Mouse (Mus musculus): ENCODE results near the gene Lrrc74a. TPM values are rescaled to one million over a fixed set of nuclear protein-coding genes. Genes with fewer than 3 reads are reported as not detected.

Gene Lrrc74a
- polyA plus RNA-seq, 1 experiment from 2014 or later: not detected

GRCm38 (mm10) chr12:86693389-86693788 is 40.8 kb upstream of the Lrrc74a start:
- no peak overlapping the region for H3K27ac ChIP-seq (ENCODE audit: low read length)
- ATAC-seq: no peak
- H3K4me2 ChIP-seq (ENCODE audit: low read depth, low read length): no peak overlapping the region

GRCm38 (mm10) chr12:86694441-86694840 is 39.7 kb upstream of the Lrrc74a start:
- Histone ChIP-seq H3K27me3 (replicated peaks; ENCODE audit: control insufficient read depth, insufficient read depth, low read length) (no peaks in the 10 kb centered on the region), H3K4me1 (ENCODE audit: control insufficient read depth, insufficient read depth, low read length) (no peaks in the 10 kb centered on the region), H3K9me3 (ENCODE audit: control insufficient read depth, low read length) (no peaks in the 10 kb centered on the region), H3K27ac (ENCODE audit: low read length) (no peak overlapping the region), H3K9ac (ENCODE audit: low read depth, low read length) (no peak overlapping the region), H3K4me2 (ENCODE audit: low read depth, low read length) (no peak overlapping the region), H3K36me3 (ENCODE audit: control insufficient read depth, insufficient read depth, low read length) (no peaks in the 10 kb centered on the region), H3K4me3 (ENCODE audit: low read length) (no peak overlapping the region)
- 88% methylated on average over 1 of the region's 1 CpGs for WGBS
- ATAC-seq: no peak

More at GRCm38 (mm10) chr12:86693389-86693788, 40.8 kb upstream of the Lrrc74a start:
- no peak overlapping the region for H3K4me3 ChIP-seq (ENCODE audit: low read length)
- no peaks in the 10 kb centered on the region for H3K9me3 ChIP-seq (ENCODE audit: control insufficient read depth, low read length)
- no peak overlapping the region for H3K9ac ChIP-seq (ENCODE audit: low read depth, low read length)
- H3K27me3 ChIP-seq (replicated peaks; ENCODE audit: control insufficient read depth, insufficient read depth, low read length): no peaks in the 10 kb centered on the region
- H3K4me1 ChIP-seq (ENCODE audit: control insufficient read depth, insufficient read depth, low read length): no peaks in the 10 kb centered on the region
- no peaks in the 10 kb centered on the region for H3K36me3 ChIP-seq (ENCODE audit: control insufficient read depth, insufficient read depth, low read length)

GRCm38 (mm10) chr12:86697996-86698395 is 36.2 kb upstream of the Lrrc74a start:
- 56% methylated on average over 2 of the region's 2 CpGs for WGBS
- Histone ChIP-seq H3K27ac (ENCODE audit: low read length) (no peak overlapping the region), H3K9ac (ENCODE audit: low read depth, low read length) (no peak overlapping the region), H3K27me3 (replicated peaks; ENCODE audit: control insufficient read depth, insufficient read depth, low read length) (no peaks in the 10 kb centered on the region), H3K9me3 (ENCODE audit: control insufficient read depth, low read length) (no peaks in the 10 kb centered on the region), H3K4me3 (ENCODE audit: low read length) (no peak overlapping the region), H3K4me1 (ENCODE audit: control insufficient read depth, insufficient read depth, low read length) (peaks cover 4% of the 10 kb centered on the region; the same call in 1 of the 2 replicates), H3K36me3 (ENCODE audit: control insufficient read depth, insufficient read depth, low read length) (no peaks in the 10 kb centered on the region), H3K4me2 (ENCODE audit: low read depth, low read length) (no peak overlapping the region)
- ATAC-seq: no peak

- Histone ChIP-seq H3K4me2 (ENCODE audit: low read depth, low read length) (no peak overlapping the region), H3K4me1 (ENCODE audit: control insufficient read depth, insufficient read depth, low read length) (peaks cover 4% of the 10 kb centered on the region; the same call in 1 of the 2 replicates), H3K27ac (ENCODE audit: low read length) (no peak overlapping the region), H3K27me3 (replicated peaks; ENCODE audit: control insufficient read depth, insufficient read depth, low read length) (no peaks in the 10 kb centered on the region), H3K9me3 (ENCODE audit: control insufficient read depth, low read length) (no peaks in the 10 kb centered on the region), H3K36me3 (ENCODE audit: control insufficient read depth, insufficient read depth, low read length) (no peaks in the 10 kb centered on the region), H3K4me3 (ENCODE audit: low read length) (no peak overlapping the region), H3K9ac (ENCODE audit: low read depth, low read length) (no peak overlapping the region)
- no peak for ATAC-seq
Measured at GRCm38 (mm10) chr12:86698537-86698936, 35.6 kb upstream of the Lrrc74a start.

- H3K4me1 ChIP-seq (ENCODE audit: control insufficient read depth, insufficient read depth, low read length): peaks cover 4% of the 10 kb centered on the region; the same call in 1 of the 2 replicates
- WGBS: 37% methylated on average over 19 of the region's 19 CpGs
- H3K27ac ChIP-seq (ENCODE audit: low read length): no peak overlapping the region
- ATAC-seq: no peak
- H3K27me3 ChIP-seq (replicated peaks; ENCODE audit: control insufficient read depth, insufficient read depth, low read length): no peaks in the 10 kb centered on the region
- no peaks in the 10 kb centered on the region for H3K36me3 ChIP-seq (ENCODE audit: control insufficient read depth, insufficient read depth, low read length)
- no peaks in the 10 kb centered on the region for H3K9me3 ChIP-seq (ENCODE audit: control insufficient read depth, low read length)
- no peak overlapping the region for H3K4me3 ChIP-seq (ENCODE audit: low read length)
- no peak overlapping the region for H3K4me2 ChIP-seq (ENCODE audit: low read depth, low read length)
- H3K9ac ChIP-seq (ENCODE audit: low read depth, low read length): no peak overlapping the region
Measured at GRCm38 (mm10) chr12:86699965-86700926, 33.9 kb upstream of the Lrrc74a start.

- 80% methylated on average over 4 of the region's 4 CpGs for WGBS
- H3K27me3 ChIP-seq (replicated peaks; ENCODE audit: control insufficient read depth, insufficient read depth, low read length): no peaks in the 10 kb centered on the region
- no peaks in the 10 kb centered on the region for H3K9me3 ChIP-seq (ENCODE audit: control insufficient read depth, low read length)
- H3K36me3 ChIP-seq (ENCODE audit: control insufficient read depth, insufficient read depth, low read length): no peaks in the 10 kb centered on the region
- no peak overlapping the region for H3K4me2 ChIP-seq (ENCODE audit: low read depth, low read length)
- ATAC-seq: no peak
- H3K9ac ChIP-seq (ENCODE audit: low read depth, low read length): no peak overlapping the region
- H3K4me3 ChIP-seq (ENCODE audit: low read length): no peak overlapping the region
- H3K27ac ChIP-seq (ENCODE audit: low read length): no peak overlapping the region
- peaks cover 4% of the 10 kb centered on the region; the same call in 1 of the 2 replicates for H3K4me1 ChIP-seq (ENCODE audit: control insufficient read depth, insufficient read depth, low read length)
Measured at GRCm38 (mm10) chr12:86700927-86701310, 33.2 kb upstream of the Lrrc74a start.

- H3K36me3 ChIP-seq (ENCODE audit: control insufficient read depth, insufficient read depth, low read length): no peaks in the 10 kb centered on the region
- H3K4me3 ChIP-seq (ENCODE audit: low read length): no peak overlapping the region
- H3K4me1 ChIP-seq (ENCODE audit: control insufficient read depth, insufficient read depth, low read length): peaks cover 4% of the 10 kb centered on the region; the same call in 1 of the 2 replicates
- 89% methylated on average over 4 of the region's 4 CpGs for WGBS
- ATAC-seq: no peak
- no peak overlapping the region for H3K4me2 ChIP-seq (ENCODE audit: low read depth, low read length)
- no peaks in the 10 kb centered on the region for H3K27me3 ChIP-seq (replicated peaks; ENCODE audit: control insufficient read depth, insufficient read depth, low read length)
- no peaks in the 10 kb centered on the region for H3K9me3 ChIP-seq (ENCODE audit: control insufficient read depth, low read length)
- no peak overlapping the region for H3K9ac ChIP-seq (ENCODE audit: low read depth, low read length)
- H3K27ac ChIP-seq (ENCODE audit: low read length): no peak overlapping the region
Measured at GRCm38 (mm10) chr12:86701491-86701890, 32.7 kb upstream of the Lrrc74a start.

GRCm38 (mm10) chr12:86702690-86703089 is 31.5 kb upstream of the Lrrc74a start:
- no peak overlapping the region for H3K27ac ChIP-seq (ENCODE audit: low read length)
- no peaks in the 10 kb centered on the region for H3K36me3 ChIP-seq (ENCODE audit: control insufficient read depth, insufficient read depth, low read length)
- H3K27me3 ChIP-seq (replicated peaks; ENCODE audit: control insufficient read depth, insufficient read depth, low read length): no peaks in the 10 kb centered on the region
- ATAC-seq: no peak
- H3K9ac ChIP-seq (ENCODE audit: low read depth, low read length): no peak overlapping the region
- H3K4me1 ChIP-seq (ENCODE audit: control insufficient read depth, insufficient read depth, low read length): peaks cover 4% of the 10 kb centered on the region; the same call in 1 of the 2 replicates
- no peak overlapping the region for H3K4me3 ChIP-seq (ENCODE audit: low read length)
- 88% methylated on average over 3 of the region's 3 CpGs for WGBS
- H3K4me2 ChIP-seq (ENCODE audit: low read depth, low read length): no peak overlapping the region
- no peaks in the 10 kb centered on the region for H3K9me3 ChIP-seq (ENCODE audit: control insufficient read depth, low read length)

- WGBS: 89% methylated on average over 5 of the region's 5 CpGs
- ATAC-seq: no peak
- H3K9me3 ChIP-seq (ENCODE audit: control insufficient read depth, low read length): no peaks in the 10 kb centered on the region
- H3K27me3 ChIP-seq (replicated peaks; ENCODE audit: control insufficient read depth, insufficient read depth, low read length): no peaks in the 10 kb centered on the region
- no peaks in the 10 kb centered on the region for H3K4me1 ChIP-seq (ENCODE audit: control insufficient read depth, insufficient read depth, low read length)
- H3K36me3 ChIP-seq (ENCODE audit: control insufficient read depth, insufficient read depth, low read length): no peaks in the 10 kb centered on the region
- no peak overlapping the region for H3K4me3 ChIP-seq (ENCODE audit: low read length)
- H3K9ac ChIP-seq (ENCODE audit: low read depth, low read length): no peak overlapping the region
- H3K27ac ChIP-seq (ENCODE audit: low read length): no peak overlapping the region
- H3K4me2 ChIP-seq (ENCODE audit: low read depth, low read length): no peak overlapping the region
Measured at GRCm38 (mm10) chr12:86705843-86706242, 28.3 kb upstream of the Lrrc74a start.

Data from intestine, embryonic 16.5 days (tissue).